Mouse (Mus musculus) ES-CJ7 (cell line): ENCODE data around the gene Pbp2.

Source experiments
- DNase-seq: peaks from one replicate; pipeline ENCODE4 v3.0.0; 2011; ENCODE audit warnings: low read depth, low spot score

Gene Pbp2

GRCm38 (mm10) chr6:135260435-135260834, 49.8 kb downstream of the Pbp2 start:
- peak; percentile 58 for DNase-seq
